Mouse (Mus musculus) neural tube, embryonic 12.5 days (tissue): ENCODE data around the gene Apc2. TPM values are rescaled to one million over a fixed set of nuclear protein-coding genes. Genes with fewer than 3 reads are reported as not detected.

Experiments
- ATAC-seq: fragments of 200-750 bp; cut with Nextera tagmentation; 2 replicates; pipeline ENCODE4 v1.8.0; 2017; ENCODE audit warnings: low read depth, mild to moderate bottlenecking, moderate TSS enrichment, moderate library complexity; ENCODE audit not compliant: low FRiP score
- H3K27ac ChIP-seq: fragments of 300-500 bp; sonication (generic); 2 replicates; pipeline ENCODE4 v1.5.1; 2016
- H3K27me3 ChIP-seq: fragments of 300-500 bp; sonication (generic); replicated peaks from 2 replicates; pipeline ENCODE4 v1.6.1; 2016; ENCODE audit warnings: mild to moderate bottlenecking
- H3K36me3 ChIP-seq: fragments of 300-500 bp; sonication (generic); 2 replicates; pipeline ENCODE4 v1.6.1; 2016; ENCODE audit warnings: mild to moderate bottlenecking
- H3K4me1 ChIP-seq: fragments of 300-500 bp; sonication (generic); 2 replicates; pipeline ENCODE4 v1.6.1; 2016
- H3K4me2 ChIP-seq: fragments of 300-500 bp; sonication (generic); replicated peaks from 2 replicates; pipeline ENCODE4 v1.6.1; 2016; ENCODE audit warnings: mild to moderate bottlenecking
- H3K4me3 ChIP-seq: fragments of 300-500 bp; sonication (generic); 2 replicates; pipeline ENCODE4 v1.5.1; 2016
- H3K9ac ChIP-seq: fragments of 300-500 bp; sonication (generic); 2 replicates; pipeline ENCODE4 v1.6.1; 2016; ENCODE audit warnings: mild to moderate bottlenecking
- H3K9me3 ChIP-seq: fragments of 300-500 bp; sonication (generic); 2 replicates; pipeline ENCODE4 v1.6.1; 2016; ENCODE audit warnings: mild to moderate bottlenecking
- WGBS: fragments of 180-500 bp; shearing (Covaris S2); methylation state at CpG from one replicate; pipeline ENCODE4 v1.1.7; 2016; 5-methylcytosine and 5-hydroxymethylcytosine counted together
- polyA plus RNA-seq: library from polyadenylated mRNA; unstranded; fragments of >200 nt; fragmentation: Nextera tagmentation; extraction: Ambion mirVana; gene quantifications from 2 replicates; pipeline ENCODE4 v1.2.1, GENCODE M21; 2016

Apc2 gene
- polyA plus RNA-seq, 1 experiment from 2014 or later, result 175 TPM

- Histone ChIP-seq H3K9ac (0 out of 2 replicates have a peak overlapping the region, but pooled peaks have one; percentile 29), H3K36me3 (peaks cover 77% of the 10 kb centered on the region), H3K9me3 (no peaks in the 10 kb centered on the region), H3K4me1 (peaks cover 52% of the 10 kb centered on the region), H3K4me2 (no peak overlapping the region; the same call in 1 of the 2 replicates), H3K27ac (no peak overlapping the region), H3K27me3 (peaks cover 51% of the 10 kb centered on the region), H3K4me3 (0 out of 2 replicates have a peak overlapping the region, but pooled peaks have one; percentile 7)
- ATAC-seq, result no peak
- 21% methylated on average over 11 of the region's 11 CpGs for WGBS
Measured at GRCm38 (mm10) chr10:80316359-80316781, 20.6 kb downstream of the Apc2 start.

- Histone ChIP-seq H3K27me3 (peaks cover 47% of the 10 kb centered on the region), H3K27ac (no peak overlapping the region), H3K9me3 (no peaks in the 10 kb centered on the region), H3K4me1 (peaks cover 52% of the 10 kb centered on the region), H3K4me2 (no peak overlapping the region), H3K36me3 (peaks cover 70% of the 10 kb centered on the region), H3K9ac (no peak overlapping the region), H3K4me3 (no peak overlapping the region)
- WGBS, result 34% methylated on average over 10 of the region's 10 CpGs
- ATAC-seq, result no peak
Measured at GRCm38 (mm10) chr10:80317011-80317410, 21.2 kb downstream of the Apc2 start.

- peaks cover 52% of the 10 kb centered on the region for H3K4me1 ChIP-seq
- H3K4me3 ChIP-seq, result peak within 1 kb of the TSS; percentile 73
- ATAC-seq, result peak; percentile 40; the same call in 1 of the 2 replicates
- H3K27me3 ChIP-seq, result peaks cover 25% of the 10 kb centered on the region
- peak within 1 kb of the TSS; percentile 66 for H3K9ac ChIP-seq
- H3K4me2 ChIP-seq, result peak within 1 kb of the TSS; percentile 94
- under 1% methylated on average over 34 of the region's 34 CpGs for WGBS
- H3K36me3 ChIP-seq, result peaks cover 37% of the 10 kb centered on the region
- no peak within 1 kb of the TSS for H3K27ac ChIP-seq
- no peaks in the 10 kb centered on the region for H3K9me3 ChIP-seq
Measured at GRCm38 (mm10) chr10:80320340-80320760, 24.6 kb downstream of the Apc2 start, which contains the start of gene 2310011J03Rik. Gene 2310011J03Rik, minus strand, starts transcription at chr10:80320537.

DNA sequence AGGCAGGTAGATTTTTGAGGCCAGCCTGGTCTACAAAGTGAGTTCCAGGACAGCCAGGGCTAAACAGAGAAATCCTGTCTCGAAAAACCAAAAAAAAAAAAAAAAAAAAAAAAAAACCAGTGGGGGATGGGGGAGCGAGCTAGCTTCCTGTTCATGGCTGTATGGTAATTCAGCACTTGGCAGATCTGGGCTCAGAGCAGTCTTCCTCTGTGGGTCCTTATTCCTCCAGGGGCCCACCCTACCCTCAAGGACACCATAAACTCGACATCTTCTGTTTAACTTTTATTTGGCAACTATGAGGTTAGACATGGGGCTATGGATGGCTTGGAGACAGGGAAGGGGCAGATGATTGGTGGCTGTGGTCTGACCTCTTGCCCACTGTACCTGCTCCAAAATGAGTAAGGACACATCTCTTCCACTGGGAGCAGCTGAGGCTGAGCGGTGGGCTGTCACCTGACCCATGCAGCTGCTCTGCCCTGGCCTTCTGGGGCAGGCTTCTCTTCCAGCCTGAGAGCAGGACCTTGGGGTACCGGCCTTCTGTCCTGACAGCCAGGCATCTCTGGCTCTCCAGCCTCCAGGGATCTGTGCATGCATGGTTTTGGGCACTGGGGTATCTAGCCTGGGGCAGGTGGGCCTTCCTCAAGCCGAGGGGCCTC lies 25.4 kb downstream of the Apc2 start:
- Histone ChIP-seq H3K4me3 (no peak overlapping the region), H3K27ac (no peak overlapping the region), H3K27me3 (peaks cover 20% of the 10 kb centered on the region), H3K9ac (no peak overlapping the region), H3K9me3 (no peaks in the 10 kb centered on the region), H3K4me2 (no peak overlapping the region), H3K4me1 (peaks cover 45% of the 10 kb centered on the region), H3K36me3 (peaks cover 29% of the 10 kb centered on the region)
- WGBS, result 77% methylated on average over 6 of the region's 6 CpGs
- no peak for ATAC-seq

DNA sequence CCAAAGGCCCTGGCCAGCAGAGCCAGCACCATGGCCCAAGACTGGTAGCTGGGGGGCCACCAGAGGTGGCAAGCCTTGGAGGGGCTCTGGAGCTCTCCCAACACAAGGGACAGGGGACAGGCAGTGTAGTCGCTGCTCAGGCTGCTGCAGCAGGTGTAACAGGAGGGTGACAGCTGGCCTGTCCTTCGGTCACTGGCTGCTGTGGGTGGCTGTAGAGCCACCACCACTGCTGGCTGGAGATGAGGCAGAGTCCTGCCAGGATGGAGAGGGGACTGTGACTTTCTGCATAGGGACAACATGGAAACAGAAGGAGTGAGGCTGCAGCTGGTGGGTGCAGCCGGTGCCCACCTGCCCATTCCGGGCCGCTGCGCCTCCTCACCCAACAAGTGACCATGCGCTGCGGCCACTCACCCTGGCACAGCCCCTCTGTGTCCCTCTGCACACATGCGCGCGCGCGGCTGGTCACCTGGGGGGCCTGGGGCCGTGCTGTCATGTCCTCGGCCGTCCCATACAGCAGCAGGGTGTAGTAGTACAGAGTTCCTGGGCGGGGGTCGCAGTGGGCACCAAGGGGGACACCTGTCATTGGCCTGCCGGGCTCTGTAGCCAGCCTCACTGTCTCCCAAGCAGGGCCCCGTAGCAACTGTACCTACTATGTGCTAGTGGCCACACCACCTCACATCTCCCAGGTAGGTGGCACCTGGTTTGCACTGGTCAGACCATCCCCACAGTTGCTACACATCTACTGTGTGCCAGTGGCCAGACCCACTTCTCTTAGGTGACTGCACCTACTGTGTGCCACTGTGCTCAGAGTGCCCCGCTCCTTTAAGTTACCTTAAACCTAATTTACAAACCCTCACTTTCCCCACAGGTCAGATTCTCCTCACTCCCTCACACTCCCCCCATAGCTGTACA lies 26.1 kb downstream of the Apc2 start:
- H3K27ac ChIP-seq, result no peak overlapping the region

DNA sequence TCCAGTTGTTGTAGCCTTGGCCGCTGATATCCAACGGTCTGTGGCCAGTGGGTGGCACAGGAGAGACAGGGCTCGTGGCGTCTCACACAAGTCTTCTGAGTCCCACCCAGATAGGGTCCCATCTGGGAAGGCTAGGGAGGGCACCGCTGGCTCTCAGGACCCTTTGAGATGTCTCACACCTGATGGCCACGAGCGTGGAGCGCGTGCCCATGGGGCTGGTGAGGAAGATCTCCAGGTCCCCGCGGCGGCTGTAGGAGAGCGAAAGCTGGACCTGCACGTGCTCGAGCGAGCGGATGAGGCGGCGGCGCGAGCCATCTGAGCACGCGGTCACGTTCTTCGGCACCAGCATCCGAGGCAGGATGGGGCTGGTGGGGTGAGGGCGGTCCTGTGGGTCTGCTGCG lies 27.0 kb downstream of the Apc2 start:
- Histone ChIP-seq H3K27me3 (peaks cover 13% of the 10 kb centered on the region), H3K27ac (no peak overlapping the region), H3K9me3 (no peaks in the 10 kb centered on the region), H3K36me3 (peaks cover 12% of the 10 kb centered on the region), H3K9ac (peak overlapping the region; percentile 62), H3K4me2 (peak overlapping the region; percentile 96), H3K4me3 (peak overlapping the region; percentile 42), H3K4me1 (peaks cover 35% of the 10 kb centered on the region)
- no peak; the same call in 1 of the 2 replicates for ATAC-seq
- WGBS, result 4% methylated on average over 28 of the region's 28 CpGs

More for the DNA sequence above, 26.1 kb downstream of the Apc2 start:
- Histone ChIP-seq H3K4me2 (peak overlapping the region; percentile 96; the same call in 1 of the 2 replicates), H3K9me3 (no peaks in the 10 kb centered on the region), H3K4me3 (no peak overlapping the region), H3K27me3 (peaks cover 13% of the 10 kb centered on the region), H3K9ac (no peak overlapping the region), H3K4me1 (peaks cover 39% of the 10 kb centered on the region), H3K36me3 (peaks cover 21% of the 10 kb centered on the region)
- no peak for ATAC-seq
- 90% methylated on average over 21 of the region's 21 CpGs for WGBS

DNA sequence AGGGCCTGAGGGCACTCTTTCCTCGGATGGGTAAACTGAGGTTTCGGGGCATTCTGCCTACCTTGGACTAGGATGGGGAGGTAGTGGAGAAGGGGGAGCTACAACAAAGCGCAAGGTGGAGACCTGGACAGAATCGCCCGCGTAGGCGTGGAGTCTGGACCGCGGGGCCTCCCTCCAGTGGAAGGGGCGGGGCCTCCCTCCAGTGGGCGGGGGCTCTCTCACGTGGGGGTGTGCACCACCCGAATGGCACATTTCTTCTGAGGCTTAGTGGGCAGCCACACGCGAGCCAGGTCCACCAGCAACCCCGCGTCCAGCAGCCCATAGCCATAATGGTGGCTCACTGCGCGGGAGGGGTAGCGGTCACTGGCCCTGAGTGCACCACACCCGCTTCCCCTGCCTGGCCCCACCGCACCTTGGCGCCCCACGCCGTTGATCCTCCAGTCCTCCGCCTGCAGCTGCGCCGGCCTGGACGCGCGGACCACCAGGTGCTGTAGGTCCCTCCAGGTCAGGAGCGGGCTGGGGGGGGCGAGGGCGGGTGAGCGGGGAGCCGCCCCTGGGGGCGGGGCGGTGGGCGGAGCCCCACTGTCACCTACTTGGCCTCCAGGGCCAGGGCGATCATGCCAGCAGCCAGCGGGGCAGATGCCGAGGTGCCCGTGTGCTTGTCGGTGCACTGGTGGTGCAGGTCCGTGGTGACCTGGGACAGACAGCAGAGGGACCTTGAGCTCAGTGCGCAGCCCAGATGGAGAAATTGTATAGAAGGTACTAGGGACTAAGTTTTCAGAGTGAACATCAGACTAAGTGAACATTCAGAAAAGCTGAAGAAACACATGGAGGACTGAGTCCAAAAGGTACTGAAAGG lies 27.7 kb downstream of the Apc2 start:
- WGBS, result 2% methylated on average over 46 of the region's 46 CpGs
- H3K4me3 ChIP-seq, result peak overlapping the region; percentile 42
- peaks cover 13% of the 10 kb centered on the region for H3K27me3 ChIP-seq
- H3K36me3 ChIP-seq, result peaks cover 6% of the 10 kb centered on the region
- H3K9ac ChIP-seq, result peak overlapping the region; percentile 62
- H3K4me1 ChIP-seq, result peaks cover 35% of the 10 kb centered on the region
- ATAC-seq, result peak; percentile 11; the same call in 1 of the 2 replicates
- H3K9me3 ChIP-seq, result no peaks in the 10 kb centered on the region
- no peak overlapping the region for H3K27ac ChIP-seq
- H3K4me2 ChIP-seq, result peak overlapping the region; percentile 96

DNA sequence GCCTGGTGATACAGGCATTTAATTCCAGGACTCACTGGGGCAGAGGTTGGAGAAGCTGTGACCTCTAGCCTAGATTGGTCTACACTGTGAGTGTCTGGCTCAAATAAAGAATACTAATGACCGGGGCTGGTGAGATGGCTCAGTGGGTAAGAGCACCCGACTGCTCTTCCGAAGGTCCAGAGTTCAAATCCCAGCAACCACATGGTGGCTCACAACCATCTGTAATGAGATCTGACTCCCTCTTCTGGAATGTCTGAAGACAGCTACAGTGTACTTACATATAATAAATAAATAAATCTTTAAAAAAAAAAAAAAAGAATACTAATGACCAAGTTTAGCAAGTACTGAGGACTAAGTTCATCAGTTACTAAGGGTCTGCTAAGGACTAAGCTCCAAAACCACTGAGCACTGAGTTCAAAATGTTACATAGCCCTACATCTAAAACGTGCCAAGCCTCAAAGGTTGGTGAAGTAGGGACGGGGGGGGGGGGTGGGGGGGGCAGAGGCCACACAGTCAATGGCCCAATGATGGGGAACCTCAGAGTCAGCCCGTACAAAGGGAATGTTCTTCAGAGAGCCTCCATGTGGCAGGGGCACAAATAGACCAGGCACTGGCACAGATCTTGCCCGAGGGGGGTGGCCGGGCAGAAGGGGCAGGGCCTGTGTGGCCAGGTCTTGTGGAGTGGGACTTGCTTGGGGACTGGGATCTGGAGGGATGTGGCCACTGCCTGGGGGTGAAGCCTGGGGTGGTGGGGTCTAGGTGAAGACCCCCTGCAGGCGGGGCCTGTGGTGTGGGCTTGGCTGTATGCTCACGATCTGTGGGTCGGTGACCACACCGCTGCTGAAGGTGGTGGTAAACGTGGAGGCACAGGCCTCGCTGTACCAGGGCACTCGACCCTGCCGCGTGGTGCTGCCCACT lies 28.6 kb downstream of the Apc2 start:
- no peak for ATAC-seq
- Histone ChIP-seq H3K9me3 (no peaks in the 10 kb centered on the region), H3K27ac (no peak overlapping the region), H3K36me3 (no peaks in the 10 kb centered on the region), H3K9ac (no peak overlapping the region), H3K4me3 (no peak overlapping the region), H3K4me1 (peaks cover 32% of the 10 kb centered on the region), H3K27me3 (peaks cover 13% of the 10 kb centered on the region), H3K4me2 (peak overlapping the region; percentile 96)
- 82% methylated on average over 17 of the region's 17 CpGs for WGBS

GRCm38 (mm10) chr10:80325045-80325444 lies 29.3 kb downstream of the Apc2 start:
- Histone ChIP-seq H3K27ac (no peak overlapping the region), H3K27me3 (peaks cover 13% of the 10 kb centered on the region), H3K9ac (no peak overlapping the region), H3K4me3 (no peak overlapping the region), H3K4me1 (peaks cover 28% of the 10 kb centered on the region), H3K36me3 (no peaks in the 10 kb centered on the region), H3K9me3 (no peaks in the 10 kb centered on the region), H3K4me2 (no peak overlapping the region)
- ATAC-seq, result no peak
- 82% methylated on average over 21 of the region's 21 CpGs for WGBS

GRCm38 (mm10) chr10:80329273-80330081 lies 33.7 kb downstream of the Apc2 start, which contains the start of the genes Pcsk4 and Reep6:
Gene Pcsk4, minus strand, starts transcription at chr10:80329498.
Gene Reep6, plus strand, starts transcription at chr10:80329953.
- Histone ChIP-seq H3K4me3 (peak within 1 kb of the TSS; percentile 38), H3K27ac (no peak within 1 kb of the TSS), H3K27me3 (peaks cover 16% of the 10 kb centered on the region), H3K4me1 (peaks cover 19% of the 10 kb centered on the region), H3K9ac (peak within 1 kb of the TSS; percentile 53), H3K4me2 (peak within 1 kb of the TSS; percentile 79), H3K9me3 (no peaks in the 10 kb centered on the region), H3K36me3 (no peaks in the 10 kb centered on the region)
- WGBS, result 6% methylated on average over 36 of the region's 36 CpGs
- peak; percentile 92 for ATAC-seq
